Mouse (Mus musculus) T-helper 2 cell (primary cell): ENCODE data around the gene Tceanc2.

Experiments
- in situ Hi-C: fragments of 300-600 bp; cut with MboI, MseI; formaldehyde crosslinking; loops from one replicate; pipeline ENCODE4 v1.15.1; 2025; ENCODE audit warnings: high pct_unique_total_duplicates

Tceanc2 gene

GRCm38 (mm10) chr4:107178182-107178829, 610 bp downstream of the Tceanc2 start, which contains the start of gene Tmem59:
TSS of gene Tmem59 (plus strand) at chr4:107178399.
- in situ Hi-C loops: no loop called here

DNA sequence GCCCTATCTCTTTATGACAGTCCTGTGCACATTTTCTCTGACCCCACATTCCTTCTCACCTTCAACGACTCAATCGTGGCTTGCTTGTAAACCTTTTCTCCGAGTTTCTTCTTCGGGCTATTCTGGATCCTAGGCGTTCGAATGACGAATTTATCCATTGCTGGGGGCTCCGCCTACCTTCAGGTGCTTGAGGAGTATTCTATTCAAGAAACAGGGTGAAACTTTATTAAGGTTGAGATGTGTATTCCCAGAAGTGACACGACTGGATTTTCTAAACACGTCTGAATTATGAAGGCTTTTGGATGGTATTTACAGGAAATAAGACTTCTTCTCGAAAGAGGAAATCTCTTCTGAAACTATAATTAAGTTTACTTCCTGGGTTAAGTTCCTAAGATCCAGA, 1.4 kb downstream of the Tceanc2 start:
- in situ Hi-C loops: no loop called here

- in situ Hi-C loops: loop anchor here (5.0 to 10.0 kb wide), 2 partner anchors 250 to 353 kb away; no protein-coding TSS in a partner anchor
Observed at GRCm38 (mm10) chr4:107167798-107168197, 11.1 kb downstream of the Tceanc2 start.

DNA sequence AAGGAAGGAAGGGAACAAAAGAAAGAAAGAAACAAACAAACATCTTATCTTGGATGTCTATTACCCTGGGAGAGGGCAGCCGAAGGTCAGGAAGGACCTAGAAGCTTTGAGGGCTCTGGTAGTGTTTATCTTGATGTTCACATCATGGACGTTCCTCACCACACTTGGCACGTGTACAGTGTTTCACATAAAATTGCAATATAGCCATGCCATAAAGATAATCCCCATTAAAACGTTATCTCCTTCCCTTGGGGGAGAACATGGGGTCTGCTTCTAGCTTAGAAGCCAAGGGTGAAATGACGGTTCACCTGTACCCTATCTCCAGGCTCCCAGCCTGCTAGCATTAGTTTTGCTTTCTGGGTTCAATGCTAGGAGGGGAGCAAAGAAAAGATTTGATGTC, 12.2 kb downstream of the Tceanc2 start:
- in situ Hi-C loops: loop anchor here (5.0 to 10.0 kb wide), 2 partner anchors 249 to 352 kb away; no protein-coding TSS in a partner anchor

DNA sequence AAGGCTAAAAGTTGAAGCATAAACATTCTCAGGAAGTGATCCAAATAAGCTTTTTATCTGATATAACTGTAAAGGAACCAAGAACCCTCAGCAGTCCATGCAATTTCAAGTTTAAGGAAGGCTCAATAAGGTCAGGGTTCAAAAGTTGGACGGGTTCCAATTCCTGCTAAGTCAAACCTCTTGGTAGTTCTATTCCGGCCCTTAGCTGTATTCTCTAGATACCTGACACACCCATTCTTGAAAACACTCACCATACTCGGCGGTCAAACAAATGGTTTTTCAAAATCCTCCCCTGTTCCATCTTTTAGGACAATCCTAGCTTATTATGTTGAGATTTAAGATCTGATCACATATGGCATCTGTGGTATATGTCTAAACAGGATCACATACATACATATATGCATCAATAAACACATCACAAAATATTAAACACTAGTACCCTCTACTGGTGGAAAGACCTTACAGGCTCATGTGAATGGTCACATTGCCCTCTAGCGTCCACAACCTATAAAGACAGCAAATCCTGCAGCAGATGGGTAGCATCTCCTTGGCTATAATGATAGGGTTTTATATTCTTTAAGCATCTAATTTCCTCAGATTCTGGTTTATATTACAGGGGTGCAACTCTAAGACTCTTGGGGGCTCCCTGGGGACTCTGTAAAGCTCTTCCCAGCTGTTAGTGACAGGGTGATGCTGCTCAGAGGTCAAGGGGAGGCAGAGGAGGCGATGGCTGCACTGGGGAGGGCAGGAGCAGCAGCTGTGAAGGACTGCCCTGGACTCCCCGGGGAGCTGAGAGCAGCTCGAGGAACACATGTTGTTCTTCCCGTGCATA, 14.9 kb downstream of the Tceanc2 start:
- in situ Hi-C loops: loop anchor here (10.0 kb wide), 1 partner anchor 349 kb away; no protein-coding TSS in a partner anchor

DNA sequence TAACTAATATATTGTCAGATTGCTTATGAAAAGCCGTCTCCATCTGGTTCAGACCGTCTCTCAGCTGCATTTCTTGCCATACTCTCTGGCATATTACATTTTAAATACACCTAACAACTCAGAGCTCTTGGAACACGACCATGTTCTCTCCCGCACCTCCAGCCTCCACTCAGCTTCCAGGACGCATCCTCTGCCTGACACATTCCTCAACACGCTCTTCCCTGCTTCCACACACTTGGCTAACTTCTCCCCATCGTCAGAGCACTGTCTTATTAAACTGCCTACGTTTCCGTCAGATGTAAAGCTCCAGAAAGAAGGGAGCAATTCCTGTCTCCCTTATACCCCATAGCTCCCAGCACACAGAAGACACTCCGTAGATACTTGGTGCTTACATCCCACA, 15.6 kb downstream of the Tceanc2 start:
- in situ Hi-C loops: loop anchor here (10.0 kb wide), 1 partner anchor 349 kb away; no protein-coding TSS in a partner anchor

- in situ Hi-C loops: loop anchor here (10.0 kb wide), 1 partner anchor 345 kb away; no protein-coding TSS in a partner anchor
Observed at GRCm38 (mm10) chr4:107160181-107160580, 18.7 kb downstream of the Tceanc2 start.

DNA sequence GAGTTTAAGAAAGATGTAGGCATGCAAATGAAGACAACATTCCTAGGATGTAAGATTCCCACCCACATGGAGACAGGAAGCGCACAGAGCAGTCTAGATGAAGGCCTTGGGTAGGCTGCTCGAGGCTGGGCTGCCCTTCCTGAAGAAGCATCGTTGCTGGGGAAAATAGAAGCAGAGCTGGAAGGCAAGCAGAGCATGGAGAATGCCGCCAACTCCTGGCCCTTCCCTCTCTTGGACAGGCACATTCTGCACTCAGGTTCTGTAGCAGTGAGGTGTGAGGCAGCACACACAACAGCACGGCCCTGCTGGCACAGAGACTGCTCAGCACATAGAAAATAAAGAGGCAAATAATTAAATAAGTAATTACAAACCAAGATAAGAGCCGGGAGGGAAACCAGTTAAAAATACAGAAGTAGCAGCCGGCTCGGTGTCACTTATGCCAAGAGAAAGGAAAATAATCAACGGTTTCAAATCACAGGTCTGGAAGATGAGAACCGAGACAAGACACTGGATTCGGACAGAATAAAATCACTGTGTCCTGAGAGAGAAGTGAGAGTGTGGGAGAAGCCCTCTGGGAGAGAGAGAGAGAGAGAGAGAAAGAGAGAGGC, 19.6 kb downstream of the Tceanc2 start:
- in situ Hi-C loops: no loop called here

- in situ Hi-C loops: no loop called here
Observed at GRCm38 (mm10) chr4:107156983-107157401, 21.9 kb downstream of the Tceanc2 start.

DNA sequence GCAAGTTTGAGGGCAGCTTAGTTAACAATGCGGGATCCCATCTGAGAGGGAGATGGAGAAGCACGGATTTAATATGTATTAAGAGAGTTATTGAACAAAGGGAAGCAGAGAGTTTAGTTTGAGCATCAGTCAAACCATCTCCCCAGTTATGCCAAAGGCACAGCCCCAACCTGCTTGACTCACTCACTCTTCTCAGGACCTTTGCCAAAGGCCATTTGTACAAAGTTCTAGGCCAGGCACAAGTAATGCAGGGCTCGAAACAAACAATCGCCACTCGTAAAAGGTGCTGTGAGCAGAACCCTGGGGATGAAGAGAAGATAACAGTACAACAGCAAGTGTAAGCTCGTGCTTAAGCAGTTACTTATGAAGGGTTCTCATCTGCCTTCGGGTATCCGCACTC, 26.3 kb downstream of the Tceanc2 start:
- in situ Hi-C loops: no loop called here

DNA sequence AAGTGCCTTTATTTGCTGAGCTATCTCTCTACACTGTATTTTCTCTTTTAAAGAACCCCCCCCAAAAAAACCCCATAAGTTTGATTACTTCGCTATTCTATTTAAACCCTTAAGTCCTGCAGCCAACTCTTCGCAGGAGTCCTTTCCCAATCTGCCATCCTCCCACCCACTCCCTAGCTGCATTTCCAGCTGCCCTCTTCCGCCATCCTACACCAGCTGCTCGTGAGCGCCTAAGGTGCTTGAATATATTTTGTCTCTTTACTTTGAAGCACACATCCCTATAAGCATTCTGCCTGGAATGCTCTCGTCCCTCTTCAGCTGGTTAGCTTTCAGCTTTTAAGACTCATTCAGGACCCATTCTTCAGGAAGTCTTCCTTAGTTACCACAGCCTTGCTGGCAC, 27.9 kb downstream of the Tceanc2 start:
- in situ Hi-C loops: no loop called here

DNA sequence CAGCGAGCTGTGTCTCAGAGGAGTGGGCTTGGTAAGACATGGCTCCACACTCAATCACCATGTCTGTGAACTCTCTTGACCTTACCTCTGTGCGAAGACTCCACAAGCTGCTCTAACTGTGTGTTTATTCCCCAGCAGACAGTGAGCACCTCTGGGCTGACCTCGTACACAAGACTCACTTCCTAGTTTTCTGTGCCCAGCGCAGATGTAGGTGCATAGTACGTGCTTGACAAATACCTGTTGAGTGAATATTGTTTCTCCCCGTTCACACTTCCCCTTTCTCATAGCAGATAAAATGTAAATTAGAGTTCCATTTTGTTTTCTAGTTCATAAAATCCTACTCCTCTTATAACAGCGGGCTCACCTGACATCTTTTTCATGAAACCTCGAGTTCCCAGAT, 35.4 kb downstream of the Tceanc2 start:
- in situ Hi-C loops: no loop called here

DNA sequence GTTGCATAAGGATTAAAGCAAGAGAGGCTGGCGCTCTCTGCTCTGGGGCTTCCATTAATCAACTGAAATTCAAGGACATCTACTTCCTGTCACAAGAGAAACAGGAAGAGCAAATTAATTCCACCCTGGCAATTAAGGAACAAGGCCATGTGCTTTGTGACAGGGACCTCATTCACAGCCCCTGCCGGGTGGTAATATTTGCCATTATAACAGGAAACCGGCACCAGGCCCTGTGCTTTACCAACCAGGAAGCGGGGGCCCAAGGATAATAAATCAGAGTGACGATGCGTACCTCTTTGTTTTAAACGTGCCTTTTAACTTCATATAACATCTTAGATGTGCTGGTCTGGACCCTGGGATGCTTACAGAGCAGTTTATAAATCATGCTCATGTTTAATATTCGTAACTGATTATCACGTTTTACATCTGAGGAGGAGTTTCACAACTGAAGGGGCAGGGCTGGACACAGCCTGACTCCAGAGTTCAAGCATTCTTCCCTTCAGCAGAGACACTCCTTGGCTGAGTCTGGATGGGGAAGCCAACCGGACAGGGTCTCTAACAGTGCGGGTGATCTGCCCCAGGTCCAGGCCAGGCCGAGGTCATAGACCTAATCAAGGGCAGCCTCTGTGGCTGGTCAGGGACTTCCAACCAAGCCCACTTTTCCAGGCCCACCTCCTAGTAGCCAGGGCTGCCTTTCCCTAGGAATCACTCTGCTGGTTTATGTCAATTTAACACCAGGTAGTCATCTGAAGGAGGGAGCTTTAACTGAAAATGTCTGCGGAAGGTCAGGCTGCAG, 38.9 kb downstream of the Tceanc2 start:
- in situ Hi-C loops: loop anchor here (10.0 kb wide), 1 partner anchor 125 kb away; no protein-coding TSS in a partner anchor

DNA sequence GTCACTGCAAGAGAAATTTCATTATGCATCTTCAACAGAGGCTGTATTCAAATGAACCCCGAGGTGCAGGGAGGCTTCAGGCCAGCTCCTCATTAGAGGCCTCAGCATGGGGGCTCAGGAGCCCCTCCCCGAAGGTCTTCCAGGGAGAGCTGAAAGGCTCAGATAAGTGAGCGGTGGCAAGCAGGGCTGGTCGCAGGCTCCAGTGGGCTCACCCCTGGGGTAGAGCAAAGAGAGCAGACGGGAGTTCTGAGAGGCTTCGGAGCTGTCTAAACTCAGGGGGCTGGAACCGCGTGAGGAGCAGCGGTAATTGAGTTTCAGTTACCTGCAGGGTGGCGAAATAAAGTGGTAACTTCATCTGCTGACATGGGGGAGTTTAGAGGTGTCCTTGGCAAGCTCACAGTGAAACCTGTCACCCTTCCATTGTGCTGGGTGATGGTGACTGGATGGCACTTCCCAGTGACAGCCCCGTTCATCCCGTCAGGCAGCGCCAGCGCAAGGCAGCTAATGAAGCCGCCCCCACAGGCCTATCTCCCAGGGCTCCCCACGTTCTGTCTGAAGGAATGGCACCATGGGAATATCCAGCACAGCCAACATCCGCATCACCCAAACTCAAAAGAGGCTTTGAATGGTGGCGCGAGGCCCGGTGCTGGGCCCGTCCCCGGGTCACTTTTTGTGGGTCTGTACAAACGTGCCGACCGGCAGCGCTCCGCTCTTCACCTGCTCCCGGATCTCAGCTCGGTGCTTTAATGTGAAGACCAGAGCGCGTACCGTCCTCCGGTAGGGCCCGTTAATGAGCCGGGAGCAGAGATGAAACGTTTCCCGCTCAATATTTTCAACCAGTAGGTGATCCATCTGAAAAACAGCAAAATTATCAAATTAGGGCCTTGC, 39.7 kb downstream of the Tceanc2 start:
- in situ Hi-C loops: loop anchor here (10.0 kb wide), 1 partner anchor 124 kb away; no protein-coding TSS in a partner anchor

GRCm38 (mm10) chr4:107136531-107136930, 42.4 kb downstream of the Tceanc2 start:
- in situ Hi-C loops: loop anchor here (10.0 kb wide), 1 partner anchor 122 kb away; no protein-coding TSS in a partner anchor

DNA sequence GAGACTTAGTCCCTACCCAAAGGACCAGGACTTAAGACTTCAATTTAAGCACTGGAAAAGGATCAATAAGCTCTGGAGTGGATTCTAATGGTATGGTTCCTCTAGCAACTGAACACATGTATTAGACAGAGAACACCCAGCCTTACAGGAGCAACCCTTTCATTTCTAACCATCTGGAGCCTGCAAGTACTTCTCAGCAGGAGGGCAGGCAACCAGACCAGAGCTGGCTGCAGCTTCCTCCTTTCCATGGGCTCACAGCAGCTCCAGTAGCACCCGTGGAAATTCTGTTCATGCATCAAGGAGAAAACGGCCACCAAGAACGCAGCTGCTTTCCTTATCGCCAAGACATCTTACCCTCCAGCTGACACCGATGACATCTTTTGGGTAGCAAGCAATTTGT, 43.3 kb downstream of the Tceanc2 start:
- in situ Hi-C loops: loop anchor here (10.0 kb wide), 1 partner anchor 121 kb away; no protein-coding TSS in a partner anchor

GRCm38 (mm10) chr4:107134891-107135290, 44.0 kb downstream of the Tceanc2 start:
- in situ Hi-C loops: loop anchor here (10.0 kb wide), 1 partner anchor 120 kb away; no protein-coding TSS in a partner anchor

- in situ Hi-C loops: loop anchor here (10.0 kb wide), 1 partner anchor 116 kb away; no protein-coding TSS in a partner anchor
Observed at GRCm38 (mm10) chr4:107130534-107130933, 48.4 kb downstream of the Tceanc2 start.

GRCm38 (mm10) chr4:107129373-107129772, 49.5 kb downstream of the Tceanc2 start:
- in situ Hi-C loops: no loop called here
